Mouse (Mus musculus): ENCODE results near the gene Lbhd1. TPM values are rescaled to one million over a fixed set of nuclear protein-coding genes. Genes with fewer than 3 reads are reported as not detected.
"Not testable (repeated sequence)": the region's sequence is repeated elsewhere in the genome, so short reads cannot be mapped to it uniquely, and the experiment has no call there.

Lbhd1 gene
- polyA plus RNA-seq, 1 experiment from 2014 or later: 27.5 TPM

DNA sequence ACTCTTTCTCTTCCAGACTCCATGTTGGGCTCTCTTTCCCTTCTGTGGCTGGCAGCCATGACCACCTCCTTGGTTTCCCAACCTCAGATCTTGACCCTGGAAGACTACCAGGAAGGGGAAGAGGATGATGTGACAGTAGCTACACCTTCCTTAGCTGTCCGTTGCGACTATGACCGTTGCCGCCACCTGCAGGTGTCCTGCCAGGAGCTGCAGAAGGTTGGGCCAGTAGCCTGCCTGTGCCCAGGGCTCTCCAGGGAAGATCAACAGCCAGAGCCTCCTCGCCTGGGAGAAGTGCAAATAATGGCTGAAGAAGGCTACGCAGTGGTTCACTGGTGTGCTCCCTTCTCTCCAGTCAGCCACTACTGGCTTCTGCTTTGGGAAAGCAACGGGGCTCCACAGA lies 31.9 kb upstream of the Lbhd1 start:
- TF ChIP-seq CTCF (IDR thresholded peaks at IDR 0.05; ENCODE audit: low read depth) (no peak), EP300 (IDR thresholded peaks at IDR 0.05; ENCODE audit: low read depth) (no peak)
- no peak overlapping the region for H3K27ac ChIP-seq (ENCODE audit: low read depth)
- H3K4me3 ChIP-seq (ENCODE audit: low read depth, low read length): no peak overlapping the region
- DNase-seq (no peak), ATAC-seq (no peak)
- no peaks in the 10 kb centered on the region for H3K4me1 ChIP-seq (ENCODE audit: insufficient read depth)
- H3K4me2 ChIP-seq (ENCODE audit: low read depth, low read length): no peak overlapping the region
- H3K9ac ChIP-seq (replicated peaks): no peak overlapping the region
- WGBS (ENCODE audit: insufficient replicate concordance): 54% methylated on average over 7 of the region's 7 CpGs
- peaks cover 13% of the 10 kb centered on the region for H3K36me3 ChIP-seq (replicated peaks; ENCODE audit: insufficient read depth, low read length)
- H3K27me3 ChIP-seq (ENCODE audit: insufficient read depth, low read length): no peaks in the 10 kb centered on the region
- H3K9me3 ChIP-seq (ENCODE audit: low read length): no peaks in the 10 kb centered on the region

DNA sequence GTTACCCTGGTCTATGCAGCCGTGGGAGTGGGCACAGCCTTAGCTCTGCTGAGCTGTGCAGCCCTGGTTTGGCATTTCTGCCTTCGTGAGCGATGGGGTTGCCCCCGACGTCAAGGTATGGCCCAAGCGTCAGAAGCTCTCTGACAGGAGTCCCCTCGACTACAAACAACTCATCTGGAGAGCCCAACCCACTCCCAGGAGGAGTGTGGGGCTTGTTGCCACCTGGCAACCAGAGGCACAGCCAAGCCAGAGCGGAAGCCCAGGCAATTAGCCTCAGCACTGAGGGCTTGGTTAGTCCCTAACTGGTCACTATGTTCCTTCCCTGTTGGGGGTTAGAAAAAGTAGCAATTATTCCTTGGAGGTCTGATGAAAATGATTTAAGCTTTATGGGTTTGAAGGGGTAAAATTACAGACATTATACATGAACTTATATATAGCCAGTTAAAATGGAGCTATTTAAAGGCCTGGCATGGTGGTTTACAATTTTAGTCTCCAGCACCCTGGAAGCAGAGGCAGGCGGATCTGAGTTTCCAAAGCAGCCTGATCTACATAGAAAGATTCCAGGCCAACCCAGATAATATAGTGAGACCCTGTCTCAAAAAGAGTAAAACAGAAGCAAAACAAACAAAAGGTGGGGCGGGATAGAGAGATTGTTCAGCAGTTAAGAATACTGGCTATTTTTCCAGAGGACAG lies 31.1 kb upstream of the Lbhd1 start:
- H3K4me2 ChIP-seq (ENCODE audit: low read depth, low read length): no peak overlapping the region
- H3K36me3 ChIP-seq (replicated peaks; ENCODE audit: insufficient read depth, low read length): peaks cover 5% of the 10 kb centered on the region
- ATAC-seq (no peak), DNase-seq (no peak)
- 62% methylated on average over 10 of the region's 10 CpGs for WGBS (ENCODE audit: insufficient replicate concordance)
- no peaks in the 10 kb centered on the region for H3K4me1 ChIP-seq (ENCODE audit: insufficient read depth)
- H3K9ac ChIP-seq (replicated peaks): no peak overlapping the region
- no peak overlapping the region for H3K27ac ChIP-seq (ENCODE audit: low read depth)
- no peaks in the 10 kb centered on the region for H3K9me3 ChIP-seq (ENCODE audit: low read length)
- TF ChIP-seq CTCF (IDR thresholded peaks at IDR 0.05; ENCODE audit: low read depth) (no peak), EP300 (IDR thresholded peaks at IDR 0.05; ENCODE audit: low read depth) (no peak)
- H3K4me3 ChIP-seq (ENCODE audit: low read depth, low read length): no peak overlapping the region
- no peaks in the 10 kb centered on the region for H3K27me3 ChIP-seq (ENCODE audit: insufficient read depth, low read length)

DNA sequence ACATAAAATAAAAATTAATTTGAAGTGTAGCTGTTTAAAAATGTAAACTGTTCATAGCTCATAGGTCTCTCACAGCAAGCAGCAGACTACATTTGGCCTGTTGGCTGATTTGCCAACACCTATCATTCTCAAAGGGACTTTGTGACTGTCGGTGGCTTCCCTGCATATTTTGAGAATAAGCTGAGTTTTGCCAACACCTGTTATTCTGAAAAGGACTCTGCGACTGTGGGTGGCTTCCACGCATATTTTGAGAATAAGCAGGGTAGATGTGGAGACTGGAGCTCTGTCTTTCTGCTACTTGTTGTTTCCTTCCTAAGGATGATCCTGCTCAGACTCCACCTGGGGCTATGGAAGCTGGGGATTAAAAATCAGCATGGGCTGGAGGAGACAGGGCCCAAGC lies 30.4 kb upstream of the Lbhd1 start:
- Histone ChIP-seq H3K4me2 (ENCODE audit: low read depth, low read length) (no peak overlapping the region), H3K27ac (ENCODE audit: low read depth) (no peak overlapping the region), H3K9ac (replicated peaks) (no peak overlapping the region), H3K27me3 (ENCODE audit: insufficient read depth, low read length) (no peaks in the 10 kb centered on the region), H3K4me3 (ENCODE audit: low read depth, low read length) (no peak overlapping the region), H3K4me1 (ENCODE audit: insufficient read depth) (no peaks in the 10 kb centered on the region), H3K9me3 (ENCODE audit: low read length) (no peaks in the 10 kb centered on the region), H3K36me3 (replicated peaks; ENCODE audit: insufficient read depth, low read length) (no peaks in the 10 kb centered on the region; the same call in 1 of the 2 replicates)
- no peak for ATAC-seq
- 73% methylated on average over 3 of the region's 3 CpGs for WGBS (ENCODE audit: insufficient replicate concordance)
- TF ChIP-seq EP300 (IDR thresholded peaks at IDR 0.05; ENCODE audit: low read depth) (no peak), CTCF (IDR thresholded peaks at IDR 0.05; ENCODE audit: low read depth) (no peak)
- DNase-seq: no peak

DNA sequence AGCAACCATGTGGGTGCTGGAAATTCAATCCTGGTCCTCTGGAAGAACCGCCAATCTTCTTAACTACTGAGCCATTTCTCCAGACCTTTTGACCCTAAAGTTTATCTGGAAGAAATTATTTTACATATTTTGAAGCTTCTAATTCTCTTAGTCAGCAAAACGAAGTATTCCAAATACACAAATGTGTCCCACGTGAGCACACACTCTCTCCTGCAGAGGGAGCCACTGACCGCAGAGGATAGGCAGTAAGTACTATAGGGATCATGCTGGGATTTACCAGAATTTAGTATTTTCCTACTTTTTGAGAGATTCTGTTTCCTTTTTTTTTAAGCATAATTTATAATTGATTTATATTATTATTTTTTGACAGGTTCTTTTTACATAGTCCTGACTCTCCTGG lies 25.8 kb upstream of the Lbhd1 start:
- WGBS (ENCODE audit: insufficient replicate concordance): 32% methylated on average over 4 of the region's 4 CpGs
- peak; percentile 66 for DNase-seq
- Histone ChIP-seq H3K4me2 (ENCODE audit: low read depth, low read length) (no peak overlapping the region), H3K9ac (replicated peaks) (no peak overlapping the region), H3K4me3 (ENCODE audit: low read depth, low read length) (no peak overlapping the region), H3K4me1 (ENCODE audit: insufficient read depth) (no peaks in the 10 kb centered on the region), H3K27me3 (ENCODE audit: insufficient read depth, low read length) (no peaks in the 10 kb centered on the region), H3K9me3 (ENCODE audit: low read length) (no peaks in the 10 kb centered on the region), H3K27ac (ENCODE audit: low read depth) (no peak overlapping the region), H3K36me3 (replicated peaks; ENCODE audit: insufficient read depth, low read length) (no peaks in the 10 kb centered on the region)
- TF ChIP-seq EP300 (IDR thresholded peaks at IDR 0.05; ENCODE audit: low read depth): no peak
- TF ChIP-seq CTCF (IDR thresholded peaks at IDR 0.05; ENCODE audit: low read depth): peak; percentile 83
- peak; percentile 57; the same call in 1 of the 2 replicates for ATAC-seq

DNA sequence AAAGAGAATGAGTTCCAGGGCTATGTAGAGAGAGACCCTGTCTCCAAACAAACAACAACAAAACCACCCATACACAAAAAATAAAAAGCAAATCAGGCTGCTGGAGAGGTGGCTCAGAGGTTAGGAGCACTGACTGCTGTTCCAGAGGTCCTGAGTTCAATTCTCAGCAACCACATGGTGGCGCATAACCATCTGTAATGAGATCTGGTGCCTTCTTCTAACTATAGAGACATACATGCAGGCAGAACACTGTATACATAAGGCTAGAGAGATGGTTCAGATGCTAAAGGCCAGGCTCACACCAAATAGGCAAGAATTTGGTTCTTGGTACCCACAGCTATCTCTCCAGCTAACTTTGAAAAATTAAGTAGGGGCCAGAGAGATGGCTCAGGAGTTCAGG lies 24.5 kb upstream of the Lbhd1 start:
- H3K27ac ChIP-seq (ENCODE audit: low read depth): no peak overlapping the region
- no peak overlapping the region for H3K4me2 ChIP-seq (ENCODE audit: low read depth, low read length)
- no peaks in the 10 kb centered on the region for H3K9me3 ChIP-seq (ENCODE audit: low read length)
- no peak overlapping the region for H3K9ac ChIP-seq (replicated peaks)
- 19% methylated on average over 1 of the region's 1 CpGs for WGBS (ENCODE audit: insufficient replicate concordance)
- ATAC-seq (no peak), DNase-seq (no peak)
- no peaks in the 10 kb centered on the region for H3K4me1 ChIP-seq (ENCODE audit: insufficient read depth)
- no peaks in the 10 kb centered on the region for H3K36me3 ChIP-seq (replicated peaks; ENCODE audit: insufficient read depth, low read length)
- H3K27me3 ChIP-seq (ENCODE audit: insufficient read depth, low read length): no peaks in the 10 kb centered on the region
- H3K4me3 ChIP-seq (ENCODE audit: low read depth, low read length): no peak overlapping the region
- no peak for TF ChIP-seq EP300 (IDR thresholded peaks at IDR 0.05; ENCODE audit: low read depth)
- peak; percentile 76 for TF ChIP-seq CTCF (IDR thresholded peaks at IDR 0.05; ENCODE audit: low read depth)

DNA sequence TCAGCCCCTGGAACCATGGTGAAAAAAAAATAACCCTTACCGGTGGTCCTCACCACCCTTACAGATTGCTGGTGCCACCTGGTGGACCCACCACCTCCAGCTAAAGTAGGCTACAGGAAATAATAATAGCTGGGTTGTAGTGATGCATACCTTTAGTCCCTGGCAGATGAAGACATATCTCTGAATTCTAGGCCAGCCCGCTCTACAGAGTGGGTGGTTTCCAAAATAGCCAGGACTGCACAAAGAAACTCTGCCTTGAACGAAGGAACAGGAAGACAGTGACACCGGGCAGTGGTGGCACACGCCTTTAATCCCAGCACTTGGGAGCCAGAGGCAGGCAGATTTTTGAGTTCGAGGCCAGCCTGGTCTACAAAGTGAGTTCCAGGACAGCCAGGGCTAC lies 19.3 kb upstream of the Lbhd1 start:
- Histone ChIP-seq H3K4me1 (ENCODE audit: insufficient read depth) (no peaks in the 10 kb centered on the region), H3K27ac (ENCODE audit: low read depth) (no peak overlapping the region), H3K27me3 (ENCODE audit: insufficient read depth, low read length) (no peaks in the 10 kb centered on the region), H3K9me3 (ENCODE audit: low read length) (no peaks in the 10 kb centered on the region), H3K9ac (replicated peaks) (no peak overlapping the region), H3K36me3 (replicated peaks; ENCODE audit: insufficient read depth, low read length) (no peaks in the 10 kb centered on the region), H3K4me3 (ENCODE audit: low read depth, low read length) (no peak overlapping the region), H3K4me2 (ENCODE audit: low read depth, low read length) (no peak overlapping the region)
- WGBS (ENCODE audit: insufficient replicate concordance): 75% methylated on average over 6 of the region's 6 CpGs
- TF ChIP-seq EP300 (IDR thresholded peaks at IDR 0.05; ENCODE audit: low read depth) (no peak), CTCF (IDR thresholded peaks at IDR 0.05; ENCODE audit: low read depth) (no peak)
- no peak for DNase-seq
- ATAC-seq: no peak

DNA sequence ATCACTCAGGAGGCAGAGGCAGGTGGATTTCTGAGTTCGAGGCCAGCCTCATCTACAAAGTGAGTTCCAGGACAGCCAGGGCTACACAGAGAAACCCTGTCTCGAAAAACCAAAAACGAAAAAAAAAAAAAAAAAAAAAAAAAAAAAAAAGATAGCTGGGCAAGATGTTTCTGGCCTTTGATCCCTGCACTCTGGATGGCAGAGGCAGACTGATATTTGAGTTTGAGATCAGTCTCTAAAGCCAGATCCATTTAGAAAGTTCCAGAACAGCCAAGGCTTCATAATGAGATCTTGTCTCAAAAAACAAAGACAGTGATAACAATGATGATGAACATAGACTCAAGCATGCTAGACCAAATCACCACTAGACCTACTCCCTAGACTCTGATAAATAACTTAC lies 13.2 kb upstream of the Lbhd1 start:
- H3K9ac ChIP-seq (replicated peaks): peak overlapping the region; percentile 98
- not testable (repeated sequence) for DNase-seq; ATAC-seq; H3K27me3 ChIP-seq (ENCODE audit: insufficient read depth, low read length); H3K9me3 ChIP-seq (ENCODE audit: low read length)
- peaks cover 11% of the 10 kb centered on the region; the same call in 1 of the 2 replicates for H3K4me1 ChIP-seq (ENCODE audit: insufficient read depth)
- H3K4me2 ChIP-seq (ENCODE audit: low read depth, low read length): peak overlapping the region; percentile 77
- peak overlapping the region; percentile 86 for H3K27ac ChIP-seq (ENCODE audit: low read depth)
- peak overlapping the region; percentile 96 for H3K4me3 ChIP-seq (ENCODE audit: low read depth, low read length)
- peaks cover 18% of the 10 kb centered on the region for H3K36me3 ChIP-seq (replicated peaks; ENCODE audit: insufficient read depth, low read length)
- WGBS (ENCODE audit: insufficient replicate concordance): 56% methylated on average over 3 of the region's 3 CpGs

Measured in liver, postnatal 0 days (tissue).